Mouse (Mus musculus): ENCODE data around the gene Glrb. TPM values are rescaled to one million over a fixed set of nuclear protein-coding genes. Genes with fewer than 3 reads are reported as not detected.

Glrb gene
- polyA plus RNA-seq (2012; rRNA removed): 0.08 TPM in 1 of 2 replicates, not detected in the other

DNA sequence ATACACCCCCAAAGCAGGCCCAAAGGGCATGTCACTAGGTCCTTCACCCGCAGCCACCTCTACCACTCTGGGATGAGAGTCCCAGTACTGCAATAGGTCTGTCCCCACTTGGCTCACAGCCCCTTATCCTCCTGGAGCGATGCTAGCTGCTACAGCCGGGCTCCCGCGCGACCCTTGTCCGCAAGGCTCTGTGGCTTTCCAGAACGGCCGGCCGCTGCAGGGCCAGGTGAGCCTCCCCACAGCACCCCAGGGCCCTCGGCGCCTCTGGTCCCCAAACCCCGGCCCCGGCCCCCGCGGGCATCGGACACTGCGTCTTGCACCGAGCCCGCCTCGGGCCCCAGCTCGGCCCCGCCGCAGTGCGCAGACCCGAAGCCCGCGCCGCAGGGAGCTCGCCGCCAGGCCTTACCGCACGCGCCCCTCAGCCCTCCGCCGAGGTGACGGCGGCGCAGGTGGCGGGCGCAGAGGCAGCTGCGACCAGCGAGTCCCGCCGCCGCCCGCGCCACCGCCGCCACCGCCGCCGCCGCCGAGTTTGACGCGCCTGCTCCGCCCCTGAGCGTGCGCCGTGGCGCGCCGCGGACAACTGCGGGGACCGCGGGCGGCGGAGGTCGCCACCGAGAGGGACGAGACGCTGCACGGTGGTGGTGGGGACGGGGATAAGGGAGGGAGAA, at the start of gene Glrb:
Glrb (minus strand) TSS at position 550 of the 668 bp plus-strand sequence.
- WGBS: 3% methylated on average over 76 of the region's 76 CpGs
- no peak within 1 kb of the TSS for H3K27ac ChIP-seq (ENCODE audit: insufficient read depth, low read length)
- no peak for DNase-seq (ENCODE audit: low read depth in 1 of 2, low spot score in 2 of 2)

DNA sequence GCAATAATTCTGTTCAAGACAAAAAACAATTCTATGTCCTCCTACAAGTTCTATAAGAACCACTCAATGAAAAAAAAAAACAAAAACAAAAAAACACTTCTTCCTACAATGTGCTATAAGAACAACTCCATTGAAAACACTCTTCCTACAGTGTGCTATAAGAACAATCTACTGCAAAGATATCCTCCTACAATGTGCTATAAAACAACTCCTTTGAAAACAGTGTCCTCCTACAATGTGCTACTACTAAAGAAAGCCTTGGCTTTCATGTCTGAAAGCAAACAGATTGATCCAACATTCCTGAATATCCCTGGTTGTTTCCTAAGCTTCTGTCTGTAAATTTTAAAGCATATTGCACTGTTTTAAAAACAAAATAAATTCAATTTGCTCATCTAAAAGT, 46.5 kb upstream of the Glrb start:
- no peak overlapping the region for H3K27ac ChIP-seq (ENCODE audit: insufficient read depth, low read length)
- no peaks in the 10 kb centered on the region for H3K36me3 ChIP-seq (ENCODE audit: control insufficient read depth, insufficient read depth, low read length)
- TF ChIP-seq CTCF (IDR thresholded peaks at IDR 0.05; ENCODE audit: extremely low read depth, insufficient read depth, insufficient read length, insufficient replicate concordance): no peak
- no peak for DNase-seq (ENCODE audit: low read depth in 1 of 2, low spot score in 2 of 2)
- no peaks in the 10 kb centered on the region for H3K4me1 ChIP-seq (ENCODE audit: control insufficient read depth, insufficient read depth, insufficient read length)
- H3K4me3 ChIP-seq (ENCODE audit: extremely low read depth, insufficient read depth, insufficient read length): no peak overlapping the region
- H3K27me3 ChIP-seq (ENCODE audit: control insufficient read depth, insufficient read depth, low read length): no peaks in the 10 kb centered on the region

More for the DNA sequence above, at the start of gene Glrb:
- Histone ChIP-seq H3K36me3 (ENCODE audit: control insufficient read depth, insufficient read depth, low read length) (no peaks in the 10 kb centered on the region), H3K4me3 (ENCODE audit: extremely low read depth, insufficient read depth, insufficient read length) (no peak within 1 kb of the TSS), H3K4me1 (ENCODE audit: control insufficient read depth, insufficient read depth, insufficient read length) (no peaks in the 10 kb centered on the region; the same call in none of the 2 replicates), H3K27me3 (ENCODE audit: control insufficient read depth, insufficient read depth, low read length) (peaks cover 6% of the 10 kb centered on the region; the same call in 1 of the 2 replicates)
- no peak for TF ChIP-seq CTCF (IDR thresholded peaks at IDR 0.05; ENCODE audit: extremely low read depth, insufficient read depth, insufficient read length, insufficient replicate concordance)

DNA sequence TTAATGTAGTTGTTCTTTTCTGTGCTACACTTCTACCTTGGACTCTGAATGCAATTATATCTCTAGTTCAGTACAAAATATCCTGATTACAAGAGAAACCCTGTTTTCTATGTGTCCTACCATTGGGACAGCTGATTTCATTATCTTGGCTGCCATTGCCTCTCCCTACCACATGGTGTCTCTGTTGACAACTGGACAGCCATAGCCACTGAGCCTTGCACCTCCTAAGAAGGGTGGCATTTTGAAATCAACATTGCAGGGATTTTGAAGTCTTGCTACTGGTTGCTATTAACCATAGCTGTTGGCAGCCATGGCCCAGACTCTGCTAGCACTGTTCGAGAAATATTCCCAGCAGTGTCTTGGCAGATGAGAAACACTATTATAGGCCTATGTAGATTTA, 45.1 kb upstream of the Glrb start:
- no peak overlapping the region for H3K4me3 ChIP-seq (ENCODE audit: extremely low read depth, insufficient read depth, insufficient read length)
- TF ChIP-seq POLR2A (IDR thresholded peaks at IDR 0.05; ENCODE audit: low read depth, low read length) (no peak), CTCF (IDR thresholded peaks at IDR 0.05; ENCODE audit: extremely low read depth, insufficient read depth, insufficient read length, insufficient replicate concordance) (peak; percentile 39; the same call in 1 of the 2 replicates)
- no peaks in the 10 kb centered on the region for H3K36me3 ChIP-seq (ENCODE audit: control insufficient read depth, insufficient read depth, low read length)
- no peaks in the 10 kb centered on the region for H3K4me1 ChIP-seq (ENCODE audit: control insufficient read depth, insufficient read depth, insufficient read length)
- no peaks in the 10 kb centered on the region for H3K27me3 ChIP-seq (ENCODE audit: control insufficient read depth, insufficient read depth, low read length)
- DNase-seq (ENCODE audit: low read depth in 1 of 2, low spot score in 2 of 2): peak; percentile 1 to 13
- H3K27ac ChIP-seq (ENCODE audit: insufficient read depth, low read length): no peak overlapping the region
- WGBS: 44% methylated on average over 1 of the region's 1 CpGs

GRCm38 (mm10) chr3:80913779-80914284, 372 bp upstream of the Glrb start:
- Histone ChIP-seq H3K27ac (ENCODE audit: insufficient read depth, low read length) (no peak overlapping the region), H3K27me3 (ENCODE audit: control insufficient read depth, insufficient read depth, low read length) (peaks cover 6% of the 10 kb centered on the region; the same call in 1 of the 2 replicates), H3K4me1 (ENCODE audit: control insufficient read depth, insufficient read depth, insufficient read length) (no peaks in the 10 kb centered on the region; the same call in none of the 2 replicates), H3K36me3 (ENCODE audit: control insufficient read depth, insufficient read depth, low read length) (no peaks in the 10 kb centered on the region), H3K4me3 (ENCODE audit: extremely low read depth, insufficient read depth, insufficient read length) (no peak overlapping the region)
- WGBS: 26% methylated on average over 6 of the region's 6 CpGs
- DNase-seq (ENCODE audit: low read depth in 1 of 2, low spot score in 2 of 2): no peak
- no peak for TF ChIP-seq POLR2A (IDR thresholded peaks at IDR 0.05; ENCODE audit: low read depth, low read length)
- TF ChIP-seq CTCF (IDR thresholded peaks at IDR 0.05; ENCODE audit: extremely low read depth, insufficient read depth, insufficient read length, insufficient replicate concordance): no peak

DNA sequence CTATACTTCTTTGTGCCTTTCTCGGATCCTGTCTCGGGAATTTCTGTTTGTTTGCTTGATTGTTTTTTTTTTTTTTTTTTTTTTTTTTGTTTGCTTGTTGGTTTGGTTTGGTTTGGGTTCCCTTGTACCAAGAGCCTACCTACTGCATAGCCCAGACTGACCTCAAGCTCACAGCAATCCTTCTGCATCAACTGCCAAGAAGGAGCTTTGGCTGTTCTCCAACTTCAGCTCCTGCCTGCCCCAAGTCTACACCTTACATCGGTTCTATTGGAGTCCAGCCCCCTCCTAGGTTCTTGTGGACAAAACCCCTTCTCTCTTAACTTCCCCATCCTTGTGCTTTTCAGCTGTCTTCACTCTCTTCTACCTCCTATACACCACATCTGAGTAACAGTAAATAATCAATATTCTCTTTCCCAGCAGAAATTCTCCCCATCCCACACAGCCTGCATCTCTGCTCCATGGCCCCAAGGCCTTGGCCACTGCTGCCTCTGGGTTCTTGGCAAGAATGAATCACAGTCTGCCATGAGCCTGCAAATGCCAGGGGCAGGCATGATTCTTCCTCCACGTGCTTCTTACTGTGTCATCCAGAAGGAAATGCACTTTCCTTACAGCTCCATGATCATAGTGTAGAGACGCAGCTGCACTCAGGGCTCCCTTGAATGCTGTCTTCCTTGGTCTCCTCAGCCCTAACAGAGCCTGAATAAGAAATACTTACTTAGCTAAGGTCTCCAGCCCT, 18.5 kb downstream of the Glrb start:
- Histone ChIP-seq H3K27me3 (ENCODE audit: control insufficient read depth, insufficient read depth, low read length) (no peaks in the 10 kb centered on the region), H3K36me3 (ENCODE audit: control insufficient read depth, insufficient read depth, low read length) (no peaks in the 10 kb centered on the region), H3K27ac (ENCODE audit: insufficient read depth, low read length) (no peak overlapping the region), H3K4me1 (ENCODE audit: control insufficient read depth, insufficient read depth, insufficient read length) (no peaks in the 10 kb centered on the region), H3K4me3 (ENCODE audit: extremely low read depth, insufficient read depth, insufficient read length) (no peak overlapping the region)
- TF ChIP-seq CTCF (IDR thresholded peaks at IDR 0.05; ENCODE audit: extremely low read depth, insufficient read depth, insufficient read length, insufficient replicate concordance) (no peak), POLR2A (IDR thresholded peaks at IDR 0.05; ENCODE audit: low read depth, low read length) (no peak)
- DNase-seq (ENCODE audit: low read depth in 1 of 2, low spot score in 2 of 2): no peak
- WGBS: 78% methylated on average over 5 of the region's 5 CpGs

DNA sequence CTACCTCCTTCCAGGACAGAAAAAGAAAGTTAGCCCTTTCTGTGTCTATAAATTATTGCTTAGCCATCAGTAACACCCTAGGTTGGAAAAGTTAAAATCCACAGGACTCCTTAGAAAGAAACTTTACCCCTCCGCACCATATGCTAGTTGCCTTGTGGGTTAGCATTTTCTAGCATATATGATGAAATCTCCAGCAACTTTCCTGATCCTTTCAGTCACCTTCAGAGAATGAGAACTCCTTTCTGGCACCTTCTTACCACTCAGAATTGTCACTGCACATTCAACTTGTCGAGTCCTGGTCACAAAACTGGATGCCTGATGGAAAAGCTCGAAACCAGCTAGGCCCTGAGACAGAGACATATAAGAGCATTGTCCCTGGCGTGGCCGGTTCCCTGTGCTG, 19.1 kb downstream of the Glrb start:
- DNase-seq (ENCODE audit: low read depth in 1 of 2, low spot score in 2 of 2): no peak
- H3K4me1 ChIP-seq (ENCODE audit: control insufficient read depth, insufficient read depth, insufficient read length): no peaks in the 10 kb centered on the region
- H3K4me3 ChIP-seq (ENCODE audit: extremely low read depth, insufficient read depth, insufficient read length): no peak overlapping the region
- WGBS: 92% methylated on average over 5 of the region's 5 CpGs
- TF ChIP-seq CTCF (IDR thresholded peaks at IDR 0.05; ENCODE audit: extremely low read depth, insufficient read depth, insufficient read length, insufficient replicate concordance) (no peak), POLR2A (IDR thresholded peaks at IDR 0.05; ENCODE audit: low read depth, low read length) (no peak)
- H3K27ac ChIP-seq (ENCODE audit: insufficient read depth, low read length): no peak overlapping the region
- no peaks in the 10 kb centered on the region for H3K36me3 ChIP-seq (ENCODE audit: control insufficient read depth, insufficient read depth, low read length)
- no peaks in the 10 kb centered on the region for H3K27me3 ChIP-seq (ENCODE audit: control insufficient read depth, insufficient read depth, low read length)

Measured in spleen, adult 2 months (tissue).